Mouse (Mus musculus): Measurements from ENCODE around the gene Zfp346.

Gene Zfp346

GRCm38 (mm10) chr13:55153951-55154350, 48.8 kb downstream of the Zfp346 start:
- peak; percentile 36 for DNase-seq

- DNase-seq = no peak
Observed at GRCm38 (mm10) chr13:55162365-55162764, 57.3 kb downstream of the Zfp346 start.

- DNase-seq = peak; percentile 77
Observed at GRCm38 (mm10) chr13:55163553-55163952, 58.4 kb downstream of the Zfp346 start.

GRCm38 (mm10) chr13:55165831-55166339, 60.8 kb downstream of the Zfp346 start:
- DNase-seq = no peak

GRCm38 (mm10) chr13:55166806-55167725, 62.0 kb downstream of the Zfp346 start:
- DNase-seq = no peak

- no peak for DNase-seq
Observed at GRCm38 (mm10) chr13:55167798-55168197, 62.7 kb downstream of the Zfp346 start.

- no peak for DNase-seq
Observed at GRCm38 (mm10) chr13:55168255-55168654, 63.1 kb downstream of the Zfp346 start.

- peak; percentile 86 for DNase-seq
Observed at GRCm38 (mm10) chr13:55168958-55169369, 63.9 kb downstream of the Zfp346 start.

- DNase-seq = peak; percentile 82
Observed at GRCm38 (mm10) chr13:55171517-55172335, 66.6 kb downstream of the Zfp346 start.

GRCm38 (mm10) chr13:55172336-55172770, 67.2 kb downstream of the Zfp346 start:
- no peak for DNase-seq

GRCm38 (mm10) chr13:55174347-55174746, 69.2 kb downstream of the Zfp346 start:
- no peak for DNase-seq

GRCm38 (mm10) chr13:55176265-55176664, 71.2 kb downstream of the Zfp346 start:
- DNase-seq = no peak

GRCm38 (mm10) chr13:55177903-55178496, 72.9 kb downstream of the Zfp346 start:
- DNase-seq = peak; percentile 39

- DNase-seq = peak; percentile 86
Observed at GRCm38 (mm10) chr13:55178556-55178955, 73.4 kb downstream of the Zfp346 start.

- no peak for DNase-seq
Observed at GRCm38 (mm10) chr13:55179591-55179990, 74.5 kb downstream of the Zfp346 start.

- DNase-seq = no peak
Observed at GRCm38 (mm10) chr13:55181786-55182172, 76.7 kb downstream of the Zfp346 start.

- DNase-seq = peak; percentile 89
Observed at GRCm38 (mm10) chr13:55182173-55182894, 77.2 kb downstream of the Zfp346 start.

GRCm38 (mm10) chr13:55183382-55183781, 78.3 kb downstream of the Zfp346 start:
- DNase-seq = no peak

Data from lung, postnatal 10 days (tissue).